In genomic region chr12:31897456-31897855, GRCm38 (mm10) we compare ENCODE assay signal across 15 mouse cellular contexts. TPM values are rescaled to one million over a fixed set of nuclear protein-coding genes. Genes with fewer than 3 reads are reported as not detected.
DNase-seq lines count a peak whose midpoint lies in the region; ATAC-seq and TF ChIP-seq lines count a peak whose summit lies in the region.
"Had no signal": no experiment of that assay in that cellular context is flagged by ENCODE, and none has a peak within 500 bp of the region (broad histone marks: within the 10 kb centered on the region; RNA-seq: fewer than 3 reads in every experiment).

No protein-coding gene starts in this region.

- WGBS in midbrain, embryonic 12.5 days, result 57% methylated on average over 7 of the region's 7 CpGs
- 66% methylated on average over 7 of the region's 7 CpGs for WGBS in midbrain, embryonic 11.5 days
- WGBS in midbrain, postnatal 0 days, result 51% methylated on average over 7 of the region's 7 CpGs

- peak overlapping the region; percentile 77 for H3K27ac ChIP-seq in midbrain, embryonic 12.5 days (replicated peaks)
- no peak overlapping the region for H3K27ac ChIP-seq in midbrain, embryonic 11.5 days (ENCODE audit: low read depth, low read length)
- H3K27ac ChIP-seq in midbrain, postnatal 0 days (ENCODE audit: low read depth, low read length), result 0 out of 2 replicates have a peak overlapping the region, but pooled peaks have one; percentile 34
- H3K27ac ChIP-seq: embryonic facial prominence, embryonic 12.5 days; liver, embryonic 13.5 days had no signal

- H3K9ac ChIP-seq in midbrain, embryonic 12.5 days (replicated peaks), result no peak overlapping the region
- H3K9ac ChIP-seq in midbrain, embryonic 11.5 days (ENCODE audit: low read length), result no peak overlapping the region
- no peak overlapping the region for H3K9ac ChIP-seq in midbrain, postnatal 0 days (replicated peaks; ENCODE audit: low read length, poor library complexity, severe bottlenecking)
- H3K9ac ChIP-seq: embryonic facial prominence, embryonic 12.5 days; liver, embryonic 13.5 days had no signal

- peak; percentile 25 for ATAC-seq in frontal cortex, adult (ENCODE audit: low TSS enrichment)
- ATAC-seq in midbrain, embryonic 12.5 days (ENCODE audit: low FRiP score, low read depth), result no peak
- ATAC-seq in midbrain, embryonic 11.5 days (ENCODE audit: low FRiP score), result no peak
- ATAC-seq in midbrain, postnatal 0 days (ENCODE audit: low FRiP score), result no peak

- no peak overlapping the region for H3K4me3 ChIP-seq in midbrain, embryonic 12.5 days
- H3K4me3 ChIP-seq in midbrain, embryonic 11.5 days (ENCODE audit: low read depth, low read length), result no peak overlapping the region
- H3K4me3 ChIP-seq in midbrain, postnatal 0 days (ENCODE audit: low read depth, low read length), result no peak overlapping the region
- H3K4me3 ChIP-seq: embryonic facial prominence, embryonic 12.5 days; liver, embryonic 13.5 days had no signal

- H3K4me2 ChIP-seq in midbrain, embryonic 12.5 days (replicated peaks), result no peak overlapping the region
- no peak overlapping the region for H3K4me2 ChIP-seq in midbrain, embryonic 11.5 days
- H3K4me2 ChIP-seq in midbrain, postnatal 0 days (ENCODE audit: low read depth, low read length, poor library complexity, severe bottlenecking), result no peak overlapping the region
- H3K4me2 ChIP-seq: heart, embryonic 11.5 days; liver, embryonic 13.5 days had no signal

- no peaks in the 10 kb centered on the region for H3K9me3 ChIP-seq in midbrain, embryonic 12.5 days
- H3K9me3 ChIP-seq in midbrain, embryonic 11.5 days (ENCODE audit: control insufficient read depth, low read length), result no peaks in the 10 kb centered on the region
- H3K9me3 ChIP-seq in midbrain, postnatal 0 days (ENCODE audit: low read length), result no peaks in the 10 kb centered on the region
- H3K9me3 ChIP-seq: embryonic facial prominence, embryonic 12.5 days; liver, embryonic 13.5 days had no signal

- H3K36me3 ChIP-seq in midbrain, embryonic 12.5 days, result no peaks in the 10 kb centered on the region
- no peaks in the 10 kb centered on the region for H3K36me3 ChIP-seq in midbrain, embryonic 11.5 days (ENCODE audit: control insufficient read depth, insufficient read depth, low read length)
- no peaks in the 10 kb centered on the region for H3K36me3 ChIP-seq in midbrain, postnatal 0 days (ENCODE audit: insufficient read depth, low read length)
- H3K36me3 ChIP-seq: embryonic facial prominence, embryonic 12.5 days; liver, embryonic 13.5 days had no signal

- no peak for TF ChIP-seq CTCF in midbrain, postnatal 0 days (IDR thresholded peaks at IDR 0.05)

- H3K4me1 ChIP-seq in midbrain, embryonic 12.5 days, result peaks cover 29% of the 10 kb centered on the region
- peaks cover 22% of the 10 kb centered on the region for H3K4me1 ChIP-seq in midbrain, embryonic 11.5 days (ENCODE audit: control insufficient read depth, insufficient read depth, low read length)
- H3K4me1 ChIP-seq in midbrain, postnatal 0 days (ENCODE audit: insufficient read depth, low read length), result 0 out of 2 replicates have a peak, but pooled peaks cover 7% of the 10 kb centered on the region
- H3K4me1 ChIP-seq: liver, embryonic 13.5 days had no signal

- no peak for DNase-seq in frontal cortex, adult 2 months (ENCODE audit: extremely low spot score in 1 of 2, low spot score in 1 of 2)
- no peak for DNase-seq in midbrain, embryonic 11.5 days (ENCODE audit: low spot score, missing footprints)
- DNase-seq in cerebellum, postnatal 25 days, result peak; percentile 88 to 90
- no peak for DNase-seq in midbrain, postnatal 0 days (ENCODE audit: low spot score)
- no peak for DNase-seq in adrenal gland, adult (ENCODE audit: inconsistent age in 2 of 2, low spot score in 1 of 2)
- no peak for DNase-seq in heart, adult 9 months (ENCODE audit: low spot score in 2 of 2)
- DNase-seq: adrenal gland, adult 8-10 months; gastrocnemius, postnatal 14 days; heart, postnatal 36 days; kidney, adult 9 months; liver, embryonic 13.5 days had no signal

- H3K27me3 ChIP-seq in midbrain, embryonic 12.5 days, result no peaks in the 10 kb centered on the region
- no peaks in the 10 kb centered on the region for H3K27me3 ChIP-seq in midbrain, embryonic 11.5 days (ENCODE audit: control insufficient read depth, insufficient read depth, low read length)
- H3K27me3 ChIP-seq in midbrain, postnatal 0 days (ENCODE audit: insufficient read depth, low read length), result no peaks in the 10 kb centered on the region
- H3K27me3 ChIP-seq: embryonic facial prominence, embryonic 12.5 days; liver, embryonic 13.5 days had no signal

RNA-seq across cellular contexts. Expression of gene Hbp1, which starts 52.9 kb away (rescaled TPM):
- 42.6 and 43.3 TPM in 2 replicates for polyA plus RNA-seq in frontal cortex, adult 2 months (2012; rRNA removed)
- 88.7 and 98.5 TPM in 2 replicates for polyA plus RNA-seq in midbrain, embryonic 12.5 days (2016; fragmentation: Nextera tagmentation; extraction: Ambion mirVana)
- polyA plus RNA-seq in midbrain, embryonic 11.5 days (2014; fragmentation: Nextera tagmentation; extraction: Ambion mirVana), result 88.8 and 96.0 TPM in 2 replicates
- 34.4 and 39.8 TPM in 2 replicates for total RNA-seq in midbrain, postnatal 0 days (2014; rRNA removed)
- polyA plus RNA-seq in midbrain, postnatal 0 days (2015; fragmentation: Nextera tagmentation; extraction: Ambion mirVana), result 25.4 and 25.6 TPM in 2 replicates

Comparison
In these comparisons a context has a peak if more than half of its experiments do, and no peak if none do; other contexts are left out.
1. DNase-seq: peak in cerebellum, postnatal 25 days (2 of 2); none in frontal cortex, adult 2 months (0 of 2), midbrain, embryonic 11.5 days (single experiment), midbrain, postnatal 0 days (single experiment), adrenal gland, adult (0 of 2) and heart, adult 9 months (0 of 2).